In genomic region chr2:80596960-80597359, GRCm38 (mm10) we compare ENCODE assay signal across 26 mouse cellular contexts. TPM values are rescaled to one million over a fixed set of nuclear protein-coding genes. Genes with fewer than 3 reads are reported as not detected.
DNase-seq lines count a peak whose midpoint lies in the region; ATAC-seq and TF ChIP-seq lines count a peak whose summit lies in the region.
"Had no signal": no experiment of that assay in that cellular context is flagged by ENCODE, and none has a peak within 500 bp of the region (broad histone marks: within the 10 kb centered on the region; RNA-seq: fewer than 3 reads in every experiment).

No protein-coding gene starts in this region.

- no peak overlapping the region for H3K9ac ChIP-seq in MEL (ENCODE audit: control insufficient read depth, low read depth, low read length, poor library complexity, severe bottlenecking)
- no peak overlapping the region for H3K9ac ChIP-seq in kidney, embryonic 14.5 days (ENCODE audit: low read depth, low read length)
- no peak overlapping the region for H3K9ac ChIP-seq in neural tube, embryonic 15.5 days (replicated peaks)
- H3K9ac ChIP-seq: embryonic facial prominence, embryonic 12.5 days; forebrain, postnatal 0 days; hindbrain, embryonic 14.5 days; intestine, embryonic 15.5 days; kidney, embryonic 15.5 days; limb, embryonic 13.5 days; liver, embryonic 15.5 days; neural tube, embryonic 13.5 days; stomach, embryonic 15.5 days had no signal

- WGBS in kidney, embryonic 14.5 days, result 69% methylated on average over 5 of the region's 5 CpGs
- WGBS in neural tube, embryonic 15.5 days, result 70% methylated on average over 5 of the region's 5 CpGs

- no peak overlapping the region for H3K27ac ChIP-seq in MEL (ENCODE audit: control insufficient read depth, low read depth, low read length)
- H3K27ac ChIP-seq in kidney, embryonic 14.5 days (ENCODE audit: low read depth, low read length), result no peak overlapping the region
- no peak overlapping the region for H3K27ac ChIP-seq in neural tube, embryonic 15.5 days (replicated peaks)
- H3K27ac ChIP-seq: embryonic facial prominence, embryonic 12.5 days; hindbrain, embryonic 14.5 days; intestine, embryonic 15.5 days; kidney, embryonic 15.5 days; limb, embryonic 13.5 days; liver, embryonic 15.5 days; neural tube, embryonic 13.5 days; stomach, embryonic 15.5 days had no signal

- H3K36me3 ChIP-seq in MEL (ENCODE audit: control insufficient read depth in 1 of 2, insufficient read depth in 2 of 2, low read length in 2 of 2), result peaks cover 0 to 2% of the 10 kb centered on the region in 2 experiments; a peak in 1 of 4 replicates
- no peaks in the 10 kb centered on the region for H3K36me3 ChIP-seq in kidney, embryonic 14.5 days (ENCODE audit: control insufficient read depth, insufficient read depth, low read length)
- H3K36me3 ChIP-seq in neural tube, embryonic 15.5 days, result no peaks in the 10 kb centered on the region
- H3K36me3 ChIP-seq: embryonic facial prominence, embryonic 12.5 days; intestine, embryonic 15.5 days; kidney, embryonic 15.5 days; limb, embryonic 13.5 days; liver, embryonic 15.5 days; neural tube, embryonic 13.5 days; stomach, embryonic 15.5 days had no signal

- TF ChIP-seq EP300 in MEL (IDR thresholded peaks at IDR 0.05; ENCODE audit: low read depth in 1 of 2, low read length in 2 of 2), result peak; percentile 72 to 83

- intact Hi-C loops in left cerebral cortex, postnatal 36 days (cut with DNase I), result no loop called here

- peak; percentile 78 for DNase-seq in heart, adult 11 months
- DNase-seq in heart, adult 18-20 months, result no peak
- peak; percentile 23 to 34 for DNase-seq in left cerebral cortex, postnatal 36 days (ENCODE audit: low spot score in 2 of 2)
- DNase-seq in left cerebral cortex, adult 8-10 months (ENCODE audit: low spot score in 2 of 2), result no peak
- peak; percentile 70 for DNase-seq in MEL (ENCODE audit: low read depth, low spot score)
- peak; percentile 73 for DNase-seq in fat pad, adult 2 months (ENCODE audit: extremely low read depth, low read depth, low spot score)
- DNase-seq: adrenal gland, adult 8-10 months; cerebellum, adult 11-12 months; forebrain, postnatal 0 days; gastrocnemius, postnatal 36 days; heart, postnatal 14 days; lung, postnatal 10 days; spleen, adult 18-20 months; thymus, adult 2 months had no signal

- H3K4me1 ChIP-seq in MEL (ENCODE audit: control insufficient read depth in 1 of 2, insufficient read depth in 2 of 2, low read length in 2 of 2), result peaks cover 6 to 7% of the 10 kb centered on the region in 2 experiments; a peak in 3 of 4 replicates
- no peaks in the 10 kb centered on the region for H3K4me1 ChIP-seq in kidney, embryonic 14.5 days (ENCODE audit: control insufficient read depth, insufficient read depth, low read length)
- no peaks in the 10 kb centered on the region for H3K4me1 ChIP-seq in neural tube, embryonic 15.5 days
- H3K4me1 ChIP-seq: embryonic facial prominence, embryonic 12.5 days; intestine, embryonic 15.5 days; kidney, embryonic 15.5 days; liver, embryonic 15.5 days; neural tube, embryonic 13.5 days; stomach, embryonic 15.5 days had no signal

- TF ChIP-seq POLR2A in MEL (IDR thresholded peaks at IDR 0.05; ENCODE audit: control insufficient read depth in 1 of 2, insufficient read depth in 1 of 2, low read depth in 1 of 2, low read length in 2 of 2, poor library complexity in 1 of 2), result no peak

- no peak for TF ChIP-seq CTCF in MEL (IDR thresholded peaks at IDR 0.05 in 2 of 3, conservative IDR thresholded peaks at IDR 0.05 in 1 of 3; ENCODE audit: control insufficient read depth in 1 of 3, insufficient read depth in 1 of 3, low read depth in 2 of 3, low read length in 3 of 3, poor library complexity in 1 of 3, severe bottlenecking in 1 of 3)

- H3K4me3 ChIP-seq in MEL (ENCODE audit: control insufficient read depth in 1 of 2, insufficient read depth in 1 of 2, low read depth in 2 of 2, low read length in 2 of 2), result no peak overlapping the region
- no peak overlapping the region for H3K4me3 ChIP-seq in kidney, embryonic 14.5 days (ENCODE audit: low read length)
- no peak overlapping the region for H3K4me3 ChIP-seq in neural tube, embryonic 15.5 days (replicated peaks)
- H3K4me3 ChIP-seq: embryonic facial prominence, embryonic 12.5 days; intestine, embryonic 15.5 days; kidney, embryonic 15.5 days; limb, embryonic 13.5 days; liver, embryonic 15.5 days; megakaryocyte, embryonic 14.5 days; neural tube, embryonic 13.5 days; stomach, embryonic 15.5 days had no signal

- no peak for TF ChIP-seq RAD21 in MEL (IDR thresholded peaks at IDR 0.05; ENCODE audit: low read depth, low read length)

- no peak for ATAC-seq in kidney, embryonic 14.5 days (ENCODE audit: low FRiP score, low TSS enrichment)
- no peak for ATAC-seq in neural tube, embryonic 15.5 days (ENCODE audit: low FRiP score)
- ATAC-seq: forebrain, postnatal 0 days; intestine, embryonic 15.5 days had no signal

- no peaks in the 10 kb centered on the region for H3K79me2 ChIP-seq in MEL (ENCODE audit: control insufficient read depth, insufficient read depth, low read length, poor library complexity)

- peaks cover 0 to 1% of the 10 kb centered on the region in 2 experiments; a peak in 3 of 4 replicates for H3K27me3 ChIP-seq in MEL (ENCODE audit: control insufficient read depth in 1 of 2, insufficient read depth in 2 of 2, low read length in 2 of 2)
- no peaks in the 10 kb centered on the region for H3K27me3 ChIP-seq in kidney, embryonic 14.5 days (ENCODE audit: control insufficient read depth, insufficient read depth, low read length)
- H3K27me3 ChIP-seq in neural tube, embryonic 15.5 days (replicated peaks), result no peaks in the 10 kb centered on the region
- H3K27me3 ChIP-seq: embryonic facial prominence, embryonic 12.5 days; intestine, embryonic 15.5 days; kidney, embryonic 15.5 days; limb, embryonic 13.5 days; neural tube, embryonic 13.5 days; stomach, embryonic 15.5 days had no signal

- H3K4me2 ChIP-seq in kidney, embryonic 14.5 days (replicated peaks; ENCODE audit: low read depth, low read length), result no peak overlapping the region
- no peak overlapping the region for H3K4me2 ChIP-seq in neural tube, embryonic 15.5 days
- H3K4me2 ChIP-seq: embryonic facial prominence, embryonic 12.5 days; heart, embryonic 11.5 days; hindbrain, embryonic 14.5 days; intestine, embryonic 15.5 days; kidney, embryonic 15.5 days; limb, embryonic 13.5 days; liver, embryonic 15.5 days; neural tube, embryonic 13.5 days; stomach, embryonic 15.5 days had no signal

- H3K9me3 ChIP-seq in MEL (replicated peaks; ENCODE audit: insufficient read depth, low read length), result no peaks in the 10 kb centered on the region
- H3K9me3 ChIP-seq in kidney, embryonic 14.5 days (ENCODE audit: control insufficient read depth, low read length), result no peaks in the 10 kb centered on the region
- H3K9me3 ChIP-seq in neural tube, embryonic 15.5 days (replicated peaks), result no peaks in the 10 kb centered on the region
- H3K9me3 ChIP-seq: embryonic facial prominence, embryonic 12.5 days; intestine, embryonic 15.5 days; kidney, embryonic 15.5 days; limb, embryonic 13.5 days; liver, embryonic 15.5 days; megakaryocyte, embryonic 14.5 days; neural tube, embryonic 13.5 days; stomach, embryonic 15.5 days had no signal

TF ChIP-seq in MEL, 35 proteins besides CTCF, POLR2A, EP300 and RAD21 (continues in another document):
- TF ChIP-seq TCF12 (IDR thresholded peaks at IDR 0.05; ENCODE audit: low read depth, low read length) (peak; percentile 92), TAL1 (IDR thresholded peaks at IDR 0.05; ENCODE audit: low read length) (peak; percentile 36; the same call in 1 of the 2 replicates), MAZ (IDR thresholded peaks at IDR 0.05; ENCODE audit: low read depth, low read length) (no peak), ETS1 (IDR thresholded peaks at IDR 0.05; ENCODE audit: low read depth, low read length) (peak; percentile 82), USF2 (IDR thresholded peaks at IDR 0.05; ENCODE audit: borderline replicate concordance in 1 of 2, insufficient read depth in 1 of 2, low read depth in 1 of 2, low read length in 2 of 2) (peak in 1 of 2 experiments; percentile 60; a peak in 1 of 4 replicates), MAFK (IDR thresholded peaks at IDR 0.05; ENCODE audit: borderline replicate concordance, low read depth, low read length) (peak; percentile 57; the same call in 1 of the 2 replicates), USF1 (IDR thresholded peaks at IDR 0.05; ENCODE audit: low read depth, low read length) (peak; percentile 88), GABPA (IDR thresholded peaks at IDR 0.05; ENCODE audit: low read depth, low read length) (peak; percentile 85), CHD2 (IDR thresholded peaks at IDR 0.05; ENCODE audit: low read length) (no peak)

RNA-seq across cellular contexts. Expression of gene Nckap1, which starts 15.8 kb away (rescaled TPM):
- 10 to 100 TPM; 61.1 to 61.4 TPM for total RNA-seq in heart, adult 18-20 months (2021)
- total RNA-seq in left cerebral cortex, postnatal 36 days (2021), result 100 to 1,000 TPM; 405 to 410 TPM
- total RNA-seq in left cerebral cortex, adult 8-10 months (2022), result 100 to 1,000 TPM; 371 to 450 (median 413) TPM
- 5.9 and 6.3 TPM in 2 replicates for total RNA-seq in MEL (2012; rRNA removed)
- polyA plus RNA-seq in MEL (2012; ENCODE audit: insufficient read depth in 1 of 2, insufficient read length in 2 of 2, low read depth in 1 of 2, low replicate concordance in 2 of 2, missing spikeins in 1 of 2), result 1 to 10 TPM in 1 of 2 experiments, not detected in 1; 7.1 TPM
- 48.4 and 71.4 TPM in 2 replicates for polyA plus RNA-seq in kidney, embryonic 14.5 days (2014; fragmentation: Nextera tagmentation; extraction: Ambion mirVana)
- polyA plus RNA-seq in neural tube, embryonic 15.5 days (2015; fragmentation: Nextera tagmentation; extraction: Ambion mirVana), result 86.3 and 97.5 TPM in 2 replicates

RNA-seq across cellular contexts. Expression of gene Dusp19, which starts 19.9 kb away (rescaled TPM):
- total RNA-seq in heart, adult 18-20 months (2021), result 10 to 100 TPM in 1 of 2 experiments, 1 to 10 TPM in 1; 9.8 to 10.0 TPM
- 10 to 100 TPM; 21.4 to 24.1 TPM for total RNA-seq in left cerebral cortex, postnatal 36 days (2021)
- 10 to 100 TPM; 18.2 to 23.2 (median 22.5) TPM for total RNA-seq in left cerebral cortex, adult 8-10 months (2022)
- 14.8 and 14.9 TPM in 2 replicates for total RNA-seq in MEL (2012; rRNA removed)
- 10 to 100 TPM in 1 of 2 experiments, not detected in 1; 16.1 TPM for polyA plus RNA-seq in MEL (2012; ENCODE audit: insufficient read depth in 1 of 2, insufficient read length in 2 of 2, low read depth in 1 of 2, low replicate concordance in 2 of 2, missing spikeins in 1 of 2)
- 17.1 and 20.5 TPM in 2 replicates for polyA plus RNA-seq in kidney, embryonic 14.5 days (2014; fragmentation: Nextera tagmentation; extraction: Ambion mirVana)
- polyA plus RNA-seq in neural tube, embryonic 15.5 days (2015; fragmentation: Nextera tagmentation; extraction: Ambion mirVana), result 14.8 and 16.2 TPM in 2 replicates

RNA-seq across cellular contexts. Expression of gene Nup35, which starts 20.1 kb away (rescaled TPM):
- total RNA-seq in heart, adult 18-20 months (2021), result 1 to 10 TPM; 7.1 to 8.3 TPM
- total RNA-seq in left cerebral cortex, postnatal 36 days (2021), result 10 to 100 TPM; 13.6 to 14.0 TPM
- total RNA-seq in left cerebral cortex, adult 8-10 months (2022), result 10 to 100 TPM; 13.6 to 17.2 (median 15.3) TPM
- 49.6 and 51.5 TPM in 2 replicates for total RNA-seq in MEL (2012; rRNA removed)
- polyA plus RNA-seq in MEL (2012; ENCODE audit: insufficient read depth in 1 of 2, insufficient read length in 2 of 2, low read depth in 1 of 2, low replicate concordance in 2 of 2, missing spikeins in 1 of 2), result 10 to 100 TPM in 1 of 2 experiments, not detected in 1; 36.1 TPM
- 52.9 and 61.7 TPM in 2 replicates for polyA plus RNA-seq in kidney, embryonic 14.5 days (2014; fragmentation: Nextera tagmentation; extraction: Ambion mirVana)
- polyA plus RNA-seq in neural tube, embryonic 15.5 days (2015; fragmentation: Nextera tagmentation; extraction: Ambion mirVana), result 49.3 and 54.1 TPM in 2 replicates

Comparison
In these comparisons a context has a peak if more than half of its experiments do, and no peak if none do; other contexts are left out.
1. DNase-seq: peak in heart, adult 11 months (single experiment), left cerebral cortex, postnatal 36 days (2 of 2), MEL (single experiment) and fat pad, adult 2 months (single experiment); none in heart, adult 18-20 months (0 of 2) and left cerebral cortex, adult 8-10 months (0 of 2).
2. RNA of gene Nckap1, which starts 15.8 kb away (total RNA-seq): 371 to 450 TPM in left cerebral cortex, adult 8-10 months and 405 to 410 TPM in left cerebral cortex, postnatal 36 days; 61.1 to 61.4 TPM in heart, adult 18-20 months and 5.9 to 6.3 TPM in MEL; every median in the first group is over 4 times any median in the second.